Mouse (Mus musculus) myocyte (in vitro differentiated cells): ENCODE measurements around the gene Zfp169. TPM values are rescaled to one million over a fixed set of nuclear protein-coding genes. Genes with fewer than 3 reads are reported as not detected.

Experiments used
- H3K27me3 ChIP-seq: one replicate; pipeline ENCODE4 v1.6.1; 2011; ENCODE audit not compliant: control insufficient read depth, insufficient read depth, insufficient read length
- H3K36me3 ChIP-seq: one replicate; pipeline ENCODE4 v1.6.1; 2011; ENCODE audit not compliant: control insufficient read depth, insufficient read depth
- H3K4me2 ChIP-seq: one replicate; pipeline ENCODE4 v1.6.1; 2011; ENCODE audit warnings: low read depth, control low read depth
- H3K4me3 ChIP-seq: one replicate; pipeline ENCODE4 v1.5.1; 2011; ENCODE audit warnings: mild to moderate bottlenecking, control low read depth, moderate library complexity
- H3K79me2 ChIP-seq: one replicate; pipeline ENCODE4 v1.6.1; 2011; ENCODE audit not compliant: control insufficient read depth, insufficient read depth
- H3ac ChIP-seq: one replicate; pipeline ENCODE4 v1.6.1; 2011; ENCODE audit not compliant: control insufficient read depth, insufficient read length
- CEBPB ChIP-seq: IDR thresholded peaks from 2 replicates; pipeline ENCODE4 v1.6.1; 2011; ENCODE audit warnings: mild to moderate bottlenecking, moderate library complexity; ENCODE audit not compliant: poor library complexity, insufficient read depth, severe bottlenecking
- E2F4 ChIP-seq: IDR thresholded peaks from one replicate; pipeline ENCODE4 v1.6.1; 2011; ENCODE audit warnings: mild to moderate bottlenecking, control low read depth, moderate library complexity; ENCODE audit not compliant: insufficient read depth
- MAX ChIP-seq: IDR thresholded peaks from one replicate; pipeline ENCODE4 v1.6.1; 2011; ENCODE audit warnings: low read depth, mild to moderate bottlenecking, control low read depth
- MYOD1 ChIP-seq, 3 experiments: IDR thresholded peaks; one replicate each; pipeline ENCODE4 v1.6.1; 2011; ENCODE audit warnings: control low read depth in 2 of 3, low read depth in 2 of 3, mild to moderate bottlenecking in 2 of 3, moderate library complexity in 1 of 3; ENCODE audit not compliant: insufficient read length in 2 of 3, control insufficient read depth in 1 of 3
- MYOG ChIP-seq, 3 experiments: IDR thresholded peaks; one replicate each; pipeline ENCODE4 v1.6.1; 2011; ENCODE audit warnings: control low read depth in 2 of 3, low read depth in 2 of 3, mild to moderate bottlenecking in 2 of 3; ENCODE audit not compliant: insufficient read length in 2 of 3, control insufficient read depth in 1 of 3, insufficient read depth in 1 of 3
- POLR2A ChIP-seq: IDR thresholded peaks from one replicate; pipeline ENCODE4 v1.6.1; 2011; ENCODE audit warnings: low read depth, mild to moderate bottlenecking, control low read depth, moderate library complexity; ENCODE audit not compliant: insufficient read length
- POLR2AphosphoS2 ChIP-seq: IDR thresholded peaks from one replicate; pipeline ENCODE4 v1.6.1; 2011; ENCODE audit warnings: low read depth, control low read depth; ENCODE audit not compliant: insufficient read length
- REST ChIP-seq: IDR thresholded peaks from one replicate; pipeline ENCODE4 v1.6.1; 2011; ENCODE audit warnings: mild to moderate bottlenecking, control low read depth, moderate library complexity; ENCODE audit not compliant: insufficient read depth, insufficient read length
- SRF ChIP-seq: IDR thresholded peaks from one replicate; pipeline ENCODE4 v1.6.1; 2011; ENCODE audit warnings: low read depth; ENCODE audit not compliant: control insufficient read depth, insufficient read length
- TCF12 ChIP-seq: IDR thresholded peaks from one replicate; pipeline ENCODE4 v1.6.1; 2011; ENCODE audit warnings: mild to moderate bottlenecking, control low read depth; ENCODE audit not compliant: poor library complexity, insufficient read depth, severe bottlenecking
- TCF3 ChIP-seq: IDR thresholded peaks from one replicate; pipeline ENCODE4 v1.6.1; 2011; ENCODE audit warnings: low read depth, control low read depth; ENCODE audit not compliant: insufficient read length
- USF1 ChIP-seq: IDR thresholded peaks from one replicate; pipeline ENCODE4 v1.6.1; 2011; ENCODE audit warnings: low read depth, mild to moderate bottlenecking, control low read depth, moderate library complexity
- polyA plus RNA-seq: library from polyadenylated mRNA; unstranded; fragments of >200 nt; fragmentation: generic; extraction: Trizol; gene quantifications from one replicate; pipeline ENCODE4 v1.2.1, GENCODE M21; 2012; ENCODE audit warnings: missing spikeins

The Zfp169 gene
- polyA plus RNA-seq, 1 experiment, result 1.6 TPM

GRCm38 (mm10) chr13:48515861-48516260 lies 2.6 kb upstream of the Zfp169 start:
- Histone ChIP-seq H3K4me2 (no peak overlapping the region), H3K4me3 (no peak overlapping the region), H3ac (no peak overlapping the region), H3K79me2 (no peaks in the 10 kb centered on the region), H3K27me3 (no peaks in the 10 kb centered on the region), H3K36me3 (no peaks in the 10 kb centered on the region)
- TF ChIP-seq POLR2AphosphoS2, result no peak
- no peak for TF ChIP-seq CEBPB

GRCm38 (mm10) chr13:48508661-48509060 lies 4.6 kb downstream of the Zfp169 start:
- H3K4me2 ChIP-seq, result no peak overlapping the region
- TF ChIP-seq CEBPB (no peak), MYOD1 (IDR thresholded peaks at IDR 0.05; ENCODE audit: control insufficient read depth in 1 of 3, insufficient read length in 2 of 3, low read depth in 2 of 3) (no peak), TCF12 (no peak), USF1 (no peak), SRF (no peak), REST (no peak), MYOG (IDR thresholded peaks at IDR 0.05; ENCODE audit: control insufficient read depth in 1 of 3, insufficient read depth in 1 of 3, insufficient read length in 2 of 3, low read depth in 2 of 3) (no peak), TCF3 (no peak), POLR2A (no peak), E2F4 (no peak), MAX (no peak), POLR2AphosphoS2 (no peak)

GRCm38 (mm10) chr13:48502422-48502821 lies 10.8 kb downstream of the Zfp169 start:
- Histone ChIP-seq H3K4me2 (no peak overlapping the region), H3K4me3 (no peak overlapping the region), H3K36me3 (peaks cover 19% of the 10 kb centered on the region), H3K79me2 (no peaks in the 10 kb centered on the region), H3ac (no peak overlapping the region), H3K27me3 (no peaks in the 10 kb centered on the region)
- TF ChIP-seq MYOG (IDR thresholded peaks at IDR 0.05; ENCODE audit: control insufficient read depth in 1 of 3, insufficient read depth in 1 of 3, insufficient read length in 2 of 3, low read depth in 2 of 3) (no peak), TCF12 (no peak), SRF (no peak), MAX (no peak), REST (no peak), USF1 (no peak), MYOD1 (IDR thresholded peaks at IDR 0.05; ENCODE audit: control insufficient read depth in 1 of 3, insufficient read length in 2 of 3, low read depth in 2 of 3) (no peak), TCF3 (no peak), POLR2AphosphoS2 (no peak), CEBPB (no peak), POLR2A (no peak), E2F4 (no peak)

More at GRCm38 (mm10) chr13:48508661-48509060, 4.6 kb downstream of the Zfp169 start:
- H3ac ChIP-seq, result no peak overlapping the region
- H3K4me3 ChIP-seq, result no peak overlapping the region
- H3K27me3 ChIP-seq, result no peaks in the 10 kb centered on the region
- H3K36me3 ChIP-seq, result peaks cover 14% of the 10 kb centered on the region
- no peaks in the 10 kb centered on the region for H3K79me2 ChIP-seq

GRCm38 (mm10) chr13:48498676-48499075 lies 14.6 kb downstream of the Zfp169 start:
- TF ChIP-seq POLR2AphosphoS2, result no peak
- TF ChIP-seq POLR2A, result no peak
- TF ChIP-seq MYOG (IDR thresholded peaks at IDR 0.05; ENCODE audit: control insufficient read depth in 1 of 3, insufficient read depth in 1 of 3, insufficient read length in 2 of 3, low read depth in 2 of 3), result no peak
- no peak for TF ChIP-seq USF1
- no peak for TF ChIP-seq SRF
- TF ChIP-seq CEBPB, result no peak
- TF ChIP-seq TCF3, result no peak
- TF ChIP-seq TCF12, result no peak
- no peak for TF ChIP-seq E2F4
- no peak for TF ChIP-seq REST
- TF ChIP-seq MYOD1 (IDR thresholded peaks at IDR 0.05; ENCODE audit: control insufficient read depth in 1 of 3, insufficient read length in 2 of 3, low read depth in 2 of 3), result no peak
- TF ChIP-seq MAX, result no peak
- peaks cover 5% of the 10 kb centered on the region for H3K36me3 ChIP-seq
- no peaks in the 10 kb centered on the region for H3K27me3 ChIP-seq
- H3K79me2 ChIP-seq, result no peaks in the 10 kb centered on the region
- H3K4me3 ChIP-seq, result no peak overlapping the region
- no peak overlapping the region for H3ac ChIP-seq
- H3K4me2 ChIP-seq, result no peak overlapping the region

- Histone ChIP-seq H3K27me3 (no peaks in the 10 kb centered on the region), H3K4me3 (no peak overlapping the region), H3K79me2 (no peaks in the 10 kb centered on the region), H3ac (no peak overlapping the region), H3K36me3 (peaks cover 4% of the 10 kb centered on the region), H3K4me2 (no peak overlapping the region)
- TF ChIP-seq E2F4, result no peak
- TF ChIP-seq REST, result no peak
- no peak for TF ChIP-seq MYOG (IDR thresholded peaks at IDR 0.05; ENCODE audit: control insufficient read depth in 1 of 3, insufficient read depth in 1 of 3, insufficient read length in 2 of 3, low read depth in 2 of 3)
- no peak for TF ChIP-seq TCF3
- no peak for TF ChIP-seq USF1
- TF ChIP-seq SRF, result no peak
- TF ChIP-seq POLR2A, result no peak
- no peak for TF ChIP-seq TCF12
- no peak for TF ChIP-seq POLR2AphosphoS2
- TF ChIP-seq MYOD1 (IDR thresholded peaks at IDR 0.05; ENCODE audit: control insufficient read depth in 1 of 3, insufficient read length in 2 of 3, low read depth in 2 of 3), result no peak
- no peak for TF ChIP-seq CEBPB
- no peak for TF ChIP-seq MAX
Observed at GRCm38 (mm10) chr13:48497693-48498221, 15.5 kb downstream of the Zfp169 start.
